Mouse (Mus musculus) fat pad, adult 2 months (tissue): Measurements from ENCODE around the gene Prkn.

Experiments
- DNase-seq: peaks from one replicate; pipeline ENCODE4 v3.0.0-alpha.2; 2011; ENCODE audit warnings: low read depth, low spot score; ENCODE audit errors: extremely low read depth

The Prkn gene

DNA sequence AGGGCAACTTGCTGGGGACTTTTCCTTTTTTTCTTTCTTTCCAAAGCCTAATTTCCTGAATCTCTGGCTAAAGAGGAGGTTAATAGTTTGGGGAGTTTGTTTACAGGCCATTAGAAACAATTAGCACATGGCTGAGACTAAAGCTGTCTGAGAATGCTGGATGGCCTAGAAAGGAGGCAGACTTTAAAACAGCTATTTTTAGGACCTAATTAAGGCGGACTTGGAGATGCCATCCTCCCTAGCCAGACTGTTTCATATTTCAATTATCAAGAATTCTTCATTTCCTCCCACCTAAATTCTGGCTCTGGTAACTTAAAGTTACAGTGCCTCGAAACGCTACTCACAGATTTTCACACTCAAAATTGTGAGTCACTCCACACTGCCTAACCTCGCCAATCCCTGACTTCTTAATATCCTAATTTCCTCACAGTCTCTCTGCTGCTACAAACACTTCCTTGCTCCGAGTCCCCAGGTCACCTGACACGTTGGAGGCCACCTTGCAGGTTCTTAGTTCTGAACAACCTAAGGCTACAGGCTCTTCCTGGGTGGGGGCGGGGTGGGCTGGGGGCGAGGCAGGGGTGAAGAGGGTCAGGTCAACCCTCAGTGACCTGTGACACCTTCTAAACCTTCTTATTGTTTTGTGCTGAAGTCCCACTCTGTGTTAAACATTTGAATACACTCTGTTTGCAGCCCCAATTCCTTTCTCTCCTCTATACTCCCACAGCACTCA, 674.0 kb downstream of the Prkn start:
- DNase-seq, result no peak

- DNase-seq, result no peak
These were observed 675.4 kb downstream of the Prkn start for GRCm38 (mm10) chr17:11515619-11516018.

DNA sequence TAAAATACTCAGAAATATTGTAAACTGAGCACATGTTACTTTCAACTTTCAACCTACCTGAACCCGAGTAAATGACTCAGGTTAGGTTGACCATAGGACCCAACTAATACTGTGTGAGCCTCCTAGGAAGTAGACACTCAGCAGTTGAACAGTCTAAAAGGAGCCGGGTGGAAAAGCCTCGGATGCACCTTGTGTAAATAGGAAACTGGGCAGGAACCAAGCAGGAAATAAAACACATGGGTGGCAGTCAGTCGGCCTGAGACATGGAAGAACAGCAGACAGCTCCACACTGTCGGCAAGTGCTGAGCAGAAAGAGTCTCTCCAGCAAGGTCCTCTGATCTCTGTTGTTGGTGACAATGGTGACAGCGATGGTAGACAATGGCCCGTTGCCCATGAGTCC, 676.0 kb downstream of the Prkn start:
- DNase-seq, result no peak

- DNase-seq, result no peak
These were observed 691.9 kb downstream of the Prkn start for GRCm38 (mm10) chr17:11532066-11532465.

DNA sequence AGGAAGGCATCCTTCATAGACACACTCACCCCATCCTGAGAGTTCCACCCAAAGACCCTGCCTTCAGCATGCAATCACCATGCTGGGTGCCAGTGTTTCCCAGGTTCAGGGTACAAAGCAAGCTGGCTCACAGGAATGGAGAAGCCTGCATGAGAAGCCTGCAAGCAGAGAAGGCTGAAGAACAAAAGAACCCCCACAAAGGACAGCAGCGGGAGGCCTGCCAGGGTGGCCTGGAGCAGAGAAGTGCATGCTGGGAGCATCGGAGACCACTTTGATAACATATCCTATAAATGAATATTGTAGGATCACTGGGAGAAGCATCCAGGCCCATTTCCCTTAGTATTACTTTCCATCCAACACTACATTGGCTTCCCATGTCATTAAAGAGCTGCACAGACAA, 692.6 kb downstream of the Prkn start:
- DNase-seq, result no peak

- DNase-seq, result no peak
These were observed 693.7 kb downstream of the Prkn start for GRCm38 (mm10) chr17:11533835-11534234.

GRCm38 (mm10) chr17:11538826-11539225, 698.6 kb downstream of the Prkn start:
- no peak for DNase-seq

DNA sequence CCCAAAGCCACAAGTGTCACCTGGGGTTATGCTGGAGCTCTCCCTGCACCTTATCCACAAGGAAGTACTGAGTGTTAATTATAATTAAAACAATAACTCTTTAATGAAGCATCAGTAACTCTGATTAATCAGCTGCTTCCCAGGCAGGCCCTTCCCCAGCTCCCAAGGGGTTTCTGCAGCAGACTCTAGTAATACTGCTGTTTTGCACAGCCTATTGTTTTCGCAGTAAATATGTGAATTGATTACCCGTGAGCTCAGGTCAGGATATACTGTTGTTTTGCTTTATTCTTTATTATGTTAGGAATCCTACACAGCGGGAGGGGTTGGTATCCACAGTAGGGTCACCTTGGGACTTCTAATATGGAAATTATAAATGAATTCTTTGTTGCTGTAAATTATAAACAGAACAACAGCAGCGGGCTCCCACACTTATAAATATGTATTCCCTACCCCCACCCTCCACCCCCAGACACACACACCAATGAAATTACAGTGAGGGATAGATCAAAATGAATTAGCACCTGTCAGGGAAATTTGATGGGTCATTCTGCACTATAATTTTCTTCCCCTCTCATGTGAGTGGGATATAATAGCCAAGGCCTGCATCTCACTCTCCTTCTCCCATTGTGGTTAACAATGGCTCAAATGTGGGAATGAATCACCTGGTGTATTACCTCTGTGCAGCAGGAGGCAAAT, 701.9 kb downstream of the Prkn start:
- DNase-seq, result no peak

DNA sequence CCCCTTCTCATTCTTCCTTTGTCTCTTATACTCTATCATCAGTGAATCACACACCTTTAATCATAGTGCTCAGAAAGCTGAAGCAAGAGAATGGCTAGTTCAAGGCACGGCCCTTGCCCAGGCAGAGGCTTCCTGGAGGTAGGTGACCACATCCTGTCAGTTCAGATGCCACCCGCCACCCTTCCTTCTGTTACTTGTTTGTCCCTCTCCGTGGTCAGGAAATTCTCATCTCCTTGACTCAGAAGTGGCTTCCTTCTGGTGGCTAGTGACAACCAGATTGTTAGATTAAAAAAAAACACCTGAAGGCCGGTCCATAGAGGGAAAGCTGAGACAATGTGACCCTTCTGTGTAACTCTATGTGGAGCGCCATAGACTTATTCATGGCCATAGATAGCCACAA, 710.4 kb downstream of the Prkn start:
- no peak for DNase-seq

- no peak for DNase-seq
These were observed 725.5 kb downstream of the Prkn start for GRCm38 (mm10) chr17:11565681-11566080.

GRCm38 (mm10) chr17:11570392-11570791, 730.2 kb downstream of the Prkn start:
- no peak for DNase-seq

GRCm38 (mm10) chr17:11573666-11574065, 733.5 kb downstream of the Prkn start:
- no peak for DNase-seq

- DNase-seq, result no peak
These were observed 745.3 kb downstream of the Prkn start for GRCm38 (mm10) chr17:11585491-11585890.

- DNase-seq, result no peak
These were observed 767.7 kb downstream of the Prkn start for GRCm38 (mm10) chr17:11607931-11608330.

GRCm38 (mm10) chr17:11611459-11611858, 771.3 kb downstream of the Prkn start:
- no peak for DNase-seq

DNA sequence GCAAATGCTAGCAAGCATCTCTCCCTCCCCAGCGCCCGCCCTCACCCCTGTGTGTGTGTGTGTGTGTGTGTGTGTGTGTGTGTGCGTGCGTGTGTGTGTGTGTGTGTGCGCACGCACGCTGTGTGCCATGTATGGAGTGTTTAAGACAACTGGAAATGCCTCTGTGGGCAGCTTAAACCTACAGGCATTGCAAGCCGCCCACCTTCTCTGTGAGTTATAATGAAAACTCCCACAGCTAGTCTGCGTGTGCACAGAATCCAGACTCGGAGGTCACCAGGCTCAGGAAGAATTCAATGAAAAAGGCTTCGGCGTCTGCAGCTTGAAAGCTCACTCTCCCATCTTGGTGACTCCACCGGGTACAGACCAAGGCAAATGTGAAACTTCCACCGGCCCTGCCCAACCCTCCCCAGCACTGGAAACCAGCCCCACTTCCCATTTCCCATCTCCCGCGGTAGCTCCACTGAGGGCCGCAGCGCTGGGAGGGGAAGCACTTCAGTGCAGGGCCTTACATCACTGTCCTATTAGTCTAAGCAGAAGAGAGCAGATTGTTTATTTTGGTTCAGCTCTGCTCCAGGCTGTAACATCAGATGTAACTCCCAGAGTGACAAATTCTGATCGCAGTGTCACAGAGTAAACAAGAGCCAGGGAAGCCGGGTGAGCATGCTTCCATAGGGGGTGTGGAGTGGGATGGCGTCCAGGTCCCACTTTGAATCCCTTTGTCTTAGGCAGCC, 772.8 kb downstream of the Prkn start:
- DNase-seq, result no peak

- no peak for DNase-seq
These were observed 777.4 kb downstream of the Prkn start for GRCm38 (mm10) chr17:11617552-11617951.

DNA sequence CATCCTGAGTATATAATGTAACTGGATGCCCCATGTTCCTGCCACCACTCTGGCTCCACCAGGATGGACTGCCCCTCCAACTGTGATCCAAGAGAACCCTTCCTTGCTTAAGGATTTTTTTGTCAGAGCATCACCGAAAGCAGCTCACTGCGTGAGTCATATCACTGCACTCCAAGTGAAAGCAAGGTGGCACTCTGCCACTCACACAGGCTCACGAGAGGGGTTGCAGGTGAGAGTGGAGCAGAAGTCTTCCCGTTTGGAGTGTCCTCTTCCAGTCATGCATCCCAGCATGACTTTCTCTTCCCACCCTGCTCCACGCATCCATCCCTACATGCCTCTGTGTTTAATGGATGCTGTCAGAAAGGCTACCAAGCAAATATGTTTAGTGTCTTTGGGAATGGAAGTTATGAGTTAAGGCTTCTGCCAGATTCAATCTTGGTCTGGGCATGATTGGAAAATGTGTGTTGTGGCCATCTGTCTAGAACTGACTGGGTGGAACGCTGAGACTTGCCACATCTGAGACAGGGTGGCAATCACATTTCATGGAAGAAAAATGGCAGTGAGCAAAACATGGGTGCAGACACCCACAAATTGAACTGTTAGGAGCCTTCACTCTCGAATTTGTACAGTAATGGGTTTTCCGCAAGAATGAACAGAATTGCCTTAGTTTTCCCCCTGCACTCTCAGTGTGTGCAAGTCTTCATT, 778.9 kb downstream of the Prkn start:
- DNase-seq, result no peak

DNA sequence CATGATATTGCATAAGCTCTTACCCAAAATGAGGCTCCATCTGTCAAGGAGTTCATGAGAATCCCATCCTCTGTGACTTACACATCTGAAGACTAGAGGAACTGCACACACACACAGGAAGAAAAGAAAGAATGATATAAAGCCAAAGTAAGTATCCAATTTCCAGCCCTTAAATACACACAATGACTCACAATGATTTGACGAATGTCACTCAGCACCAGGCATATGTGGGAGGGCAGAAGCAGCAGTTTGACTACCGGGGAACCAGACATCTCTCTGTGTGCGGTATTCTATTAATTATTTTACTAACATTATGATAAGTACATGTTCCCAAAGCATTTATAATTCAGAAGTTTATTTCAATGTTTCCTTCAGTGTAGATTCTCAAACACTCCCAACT, 780.6 kb downstream of the Prkn start:
- no peak for DNase-seq

DNA sequence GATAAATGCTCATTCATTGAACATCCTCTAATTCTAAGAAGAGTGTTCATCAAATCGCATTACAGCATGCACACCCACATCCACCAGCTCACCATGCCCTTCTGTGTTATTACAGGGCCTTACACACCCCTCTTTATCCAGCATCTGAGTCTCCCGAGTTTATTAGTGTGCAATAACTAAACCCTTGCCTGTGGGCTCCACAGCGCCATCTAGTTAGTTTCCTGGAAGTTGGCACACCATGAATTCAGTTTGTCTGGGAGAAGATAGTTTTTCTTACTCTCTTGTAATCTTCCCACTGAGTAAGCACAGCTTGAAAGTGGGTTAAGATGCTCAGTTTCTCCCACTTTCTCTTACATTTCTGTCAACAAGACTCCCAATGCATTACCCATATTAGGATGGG, 781.3 kb downstream of the Prkn start:
- DNase-seq, result no peak

GRCm38 (mm10) chr17:11626306-11626705, 786.1 kb downstream of the Prkn start:
- DNase-seq, result no peak
